Mouse (Mus musculus) liver, embryonic 14.5 days (tissue): Measurements from ENCODE around the gene Lrrc8b. TPM values are rescaled to one million over a fixed set of nuclear protein-coding genes. Genes with fewer than 3 reads are reported as not detected.

Experiments used
- ATAC-seq: fragments of 200-750 bp; cut with Nextera tagmentation; 2 replicates; pipeline ENCODE4 v1.8.0; 2017; ENCODE audit warnings: moderate number of reproducible peaks, mild to moderate bottlenecking, moderate library complexity; ENCODE audit not compliant: insufficient read depth
- DNase-seq, 3 experiments: peaks; one replicate each; pipeline ENCODE4 v3.0.0-alpha.2; 2012 to 2013; ENCODE audit warnings: low read depth in 3 of 3, low spot score in 3 of 3
- H3K27ac ChIP-seq: fragments of 300-500 bp; sonication (generic); 2 replicates; pipeline ENCODE4 v1.5.1; 2014; ENCODE audit warnings: moderate library complexity, mild to moderate bottlenecking, control low read depth, inconsistent platforms
- H3K27me3 ChIP-seq: fragments of 300-500 bp; sonication (generic); 2 replicates; pipeline ENCODE4 v1.6.1; 2014; ENCODE audit warnings: mild to moderate bottlenecking, low read length, moderate library complexity; ENCODE audit not compliant: control insufficient read depth, insufficient read depth
- H3K36me3 ChIP-seq: fragments of 300-500 bp; sonication (generic); replicated peaks from 2 replicates; pipeline ENCODE4 v1.6.1; 2014; ENCODE audit warnings: low read depth; ENCODE audit not compliant: control insufficient read depth, insufficient read depth
- H3K4me1 ChIP-seq, 2 experiments: fragments of 200-500 bp in 1 of 2; fragments of 300-500 bp in 1 of 2; sonication (generic) in 1 of 2; replicated peaks; 2 replicates each; pipeline ENCODE4 v1.6.1; 2012 to 2014; ENCODE audit warnings: antibody characterized with exemption in 1 of 2, inconsistent platforms in 1 of 2, low read length in 1 of 2; ENCODE audit not compliant: control insufficient read depth in 2 of 2, insufficient read depth in 2 of 2
- H3K4me2 ChIP-seq: fragments of 300-500 bp; sonication (generic); 2 replicates; pipeline ENCODE4 v1.6.1; 2014; ENCODE audit warnings: low read depth, mild to moderate bottlenecking, control low read depth, moderate library complexity
- H3K4me3 ChIP-seq, 2 experiments: fragments of 200-500 bp in 1 of 2; fragments of 300-500 bp in 1 of 2; sonication (generic) in 1 of 2; 2 replicates each; pipeline ENCODE4 v1.5.1; 2012 to 2014; ENCODE audit warnings: low read depth in 2 of 2, low read length in 2 of 2, mild to moderate bottlenecking in 2 of 2, control low read depth in 1 of 2, inconsistent platforms in 1 of 2, moderate library complexity in 1 of 2; ENCODE audit not compliant: insufficient read depth in 1 of 2
- H3K9ac ChIP-seq: fragments of 300-500 bp; sonication (generic); replicated peaks from 2 replicates; pipeline ENCODE4 v1.6.1; 2014; ENCODE audit warnings: mild to moderate bottlenecking, control low read depth, moderate library complexity
- H3K9me3 ChIP-seq: fragments of 300-500 bp; sonication (generic); 2 replicates; pipeline ENCODE4 v1.6.1; 2016; ENCODE audit warnings: low read length, mixed read lengths; ENCODE audit not compliant: control insufficient read depth
- CTCF ChIP-seq: IDR thresholded peaks from 2 replicates; pipeline ENCODE4 v1.5.1; 2016; ENCODE audit warnings: antibody characterized with exemption, low read depth, control low read depth
- EP300 ChIP-seq: IDR thresholded peaks from 2 replicates; pipeline ENCODE4 v1.6.1; 2016; ENCODE audit warnings: antibody characterized with exemption, low read depth
- WGBS: fragments of 180-500 bp; shearing (Covaris S2); extraction: QIAGEN DNeasy Blood & Tissue Kit; methylation state at CpG from one replicate; pipeline ENCODE4 v1.1.7; 2014; ENCODE audit not compliant: insufficient replicate concordance; 5-methylcytosine and 5-hydroxymethylcytosine counted together
- polyA plus RNA-seq, 2 experiments: library from polyadenylated mRNA; depleted of rRNA in 1 of 2; stranded (reverse) in 1 of 2; unstranded in 1 of 2; fragments of >200 nt; fragmentation: Nextera tagmentation in 1 of 2; extraction: Ambion mirVana in 1 of 2; gene quantifications; 2 replicates each; pipeline versions ENCODE4 v1.2.1 to v1.2.3; 2012 to 2014

Lrrc8b gene
- polyA plus RNA-seq, 2 experiments = 3.5 to 3.8 TPM

- no peak overlapping the region for H3K27ac ChIP-seq
- no peak for DNase-seq
- H3K9ac ChIP-seq = no peak overlapping the region
- peaks cover 24 to 50% of the 10 kb centered on the region in 2 experiments for H3K4me1 ChIP-seq
- TF ChIP-seq CTCF = no peak
- TF ChIP-seq EP300 = no peak
- H3K9me3 ChIP-seq = no peaks in the 10 kb centered on the region
- no peak for ATAC-seq
- H3K4me2 ChIP-seq = no peak overlapping the region
- no peaks in the 10 kb centered on the region for H3K36me3 ChIP-seq
- WGBS = 74% methylated on average over 5 of the region's 5 CpGs
- H3K4me3 ChIP-seq = no peak overlapping the region
- H3K27me3 ChIP-seq = no peaks in the 10 kb centered on the region
These were observed 24.0 kb downstream of the Lrrc8b start for GRCm38 (mm10) chr5:105439608-105440007.

- DNase-seq (no peak), ATAC-seq (no peak)
- H3K36me3 ChIP-seq = no peaks in the 10 kb centered on the region
- no peak overlapping the region for H3K9ac ChIP-seq
- H3K4me1 ChIP-seq = peaks cover 12 to 38% of the 10 kb centered on the region in 2 experiments
- no peaks in the 10 kb centered on the region for H3K27me3 ChIP-seq
- 41% methylated on average over 9 of the region's 9 CpGs for WGBS
- H3K27ac ChIP-seq = no peak overlapping the region
- H3K9me3 ChIP-seq = no peaks in the 10 kb centered on the region
- TF ChIP-seq EP300 (no peak), CTCF (no peak)
- H3K4me3 ChIP-seq = no peak overlapping the region
- no peak overlapping the region for H3K4me2 ChIP-seq
These were observed 25.5 kb downstream of the Lrrc8b start for GRCm38 (mm10) chr5:105440992-105441535.

- DNase-seq (no peak), ATAC-seq (no peak)
- Histone ChIP-seq H3K27me3 (no peaks in the 10 kb centered on the region), H3K9me3 (no peaks in the 10 kb centered on the region), H3K4me2 (no peak overlapping the region), H3K4me3 (no peak overlapping the region), H3K27ac (no peak overlapping the region), H3K4me1 (peaks cover 8 to 30% of the 10 kb centered on the region in 2 experiments), H3K9ac (no peak overlapping the region), H3K36me3 (no peaks in the 10 kb centered on the region)
- WGBS = 28% methylated on average over 5 of the region's 5 CpGs
- no peak for TF ChIP-seq CTCF
- no peak for TF ChIP-seq EP300
These were observed 26.8 kb downstream of the Lrrc8b start for GRCm38 (mm10) chr5:105442212-105443000.

GRCm38 (mm10) chr5:105443057-105443815 is 27.7 kb downstream of the Lrrc8b start:
- Histone ChIP-seq H3K27ac (no peak overlapping the region), H3K9me3 (no peaks in the 10 kb centered on the region), H3K36me3 (no peaks in the 10 kb centered on the region), H3K9ac (no peak overlapping the region), H3K4me3 (no peak overlapping the region), H3K4me2 (peak overlapping the region; percentile 19), H3K4me1 (peaks cover 8 to 21% of the 10 kb centered on the region in 2 experiments), H3K27me3 (no peaks in the 10 kb centered on the region)
- DNase-seq = no peak
- TF ChIP-seq EP300 = no peak
- TF ChIP-seq CTCF = no peak
- peak; percentile 61; the same call in 1 of the 2 replicates for ATAC-seq
- 16% methylated on average over 11 of the region's 11 CpGs for WGBS

GRCm38 (mm10) chr5:105445686-105446085 is 30.1 kb downstream of the Lrrc8b start:
- ATAC-seq = no peak
- H3K36me3 ChIP-seq = no peaks in the 10 kb centered on the region

More at GRCm38 (mm10) chr5:105445686-105446085, 30.1 kb downstream of the Lrrc8b start:
- no peaks in the 10 kb centered on the region for H3K27me3 ChIP-seq
- WGBS = 27% methylated on average over 6 of the region's 6 CpGs
- H3K27ac ChIP-seq = no peak overlapping the region
- no peak overlapping the region for H3K9ac ChIP-seq
- TF ChIP-seq EP300 (no peak), CTCF (no peak)
- H3K4me2 ChIP-seq = no peak overlapping the region
- no peak overlapping the region for H3K4me3 ChIP-seq
- H3K4me1 ChIP-seq = peaks cover 8 to 11% of the 10 kb centered on the region in 2 experiments
- H3K9me3 ChIP-seq = no peaks in the 10 kb centered on the region
- no peak for DNase-seq
